Mouse (Mus musculus) cerebellum, adult 11 months (tissue): ENCODE data around the gene Abr.

Source experiments
- DNase-seq: peaks from one replicate; pipeline ENCODE4 v3.0.0; 2022

The Abr gene

GRCm38 (mm10) chr11:76450202-76450561 lies 171.9 kb downstream of the Abr start:
- no peak for DNase-seq

GRCm38 (mm10) chr11:76449520-76450201 lies 172.5 kb downstream of the Abr start:
- peak; percentile 47 for DNase-seq

GRCm38 (mm10) chr11:76446251-76446650 lies 175.9 kb downstream of the Abr start:
- DNase-seq = no peak

GRCm38 (mm10) chr11:76445459-76445858 lies 176.7 kb downstream of the Abr start:
- no peak for DNase-seq

- DNase-seq = no peak
These were observed 182.4 kb downstream of the Abr start for GRCm38 (mm10) chr11:76439666-76440065.

- DNase-seq = no peak
These were observed 185.2 kb downstream of the Abr start for GRCm38 (mm10) chr11:76436864-76437437.

- DNase-seq = no peak
These were observed 186.1 kb downstream of the Abr start for GRCm38 (mm10) chr11:76436009-76436408.

GRCm38 (mm10) chr11:76429966-76430631 lies 192.0 kb downstream of the Abr start:
- DNase-seq = no peak

- no peak for DNase-seq
These were observed 192.6 kb downstream of the Abr start for GRCm38 (mm10) chr11:76429556-76429955.

GRCm38 (mm10) chr11:76429046-76429445 lies 193.1 kb downstream of the Abr start:
- DNase-seq = no peak

GRCm38 (mm10) chr11:76427781-76428180 lies 194.3 kb downstream of the Abr start:
- DNase-seq = no peak

GRCm38 (mm10) chr11:76425749-76426148 lies 196.4 kb downstream of the Abr start:
- DNase-seq = no peak

- DNase-seq = no peak
These were observed 201.2 kb downstream of the Abr start for GRCm38 (mm10) chr11:76420896-76421295.

GRCm38 (mm10) chr11:76419179-76419578 lies 202.9 kb downstream of the Abr start:
- DNase-seq = no peak

- DNase-seq = peak; percentile 54
These were observed 203.7 kb downstream of the Abr start for GRCm38 (mm10) chr11:76418423-76418822.

GRCm38 (mm10) chr11:76415985-76416384 lies 206.1 kb downstream of the Abr start:
- DNase-seq = no peak

GRCm38 (mm10) chr11:76415001-76415400 lies 207.1 kb downstream of the Abr start:
- no peak for DNase-seq

GRCm38 (mm10) chr11:76413202-76413601 lies 208.9 kb downstream of the Abr start:
- DNase-seq = no peak

GRCm38 (mm10) chr11:76410826-76411225 lies 211.3 kb downstream of the Abr start:
- peak; percentile 51 for DNase-seq

- peak; percentile 97 for DNase-seq
These were observed 215.2 kb downstream of the Abr start, which contains the start of gene Timm22 for GRCm38 (mm10) chr11:76406702-76407583. Gene Timm22 (plus strand): TSS chr11:76406952.

- no peak for DNase-seq
These were observed 216.4 kb downstream of the Abr start for GRCm38 (mm10) chr11:76405626-76406264.

- DNase-seq = no peak
These were observed 217.0 kb downstream of the Abr start for GRCm38 (mm10) chr11:76405113-76405512.

GRCm38 (mm10) chr11:76401398-76401797 lies 220.7 kb downstream of the Abr start:
- no peak for DNase-seq
